Mouse (Mus musculus): ENCODE data around the gene Cpm.

DNA sequence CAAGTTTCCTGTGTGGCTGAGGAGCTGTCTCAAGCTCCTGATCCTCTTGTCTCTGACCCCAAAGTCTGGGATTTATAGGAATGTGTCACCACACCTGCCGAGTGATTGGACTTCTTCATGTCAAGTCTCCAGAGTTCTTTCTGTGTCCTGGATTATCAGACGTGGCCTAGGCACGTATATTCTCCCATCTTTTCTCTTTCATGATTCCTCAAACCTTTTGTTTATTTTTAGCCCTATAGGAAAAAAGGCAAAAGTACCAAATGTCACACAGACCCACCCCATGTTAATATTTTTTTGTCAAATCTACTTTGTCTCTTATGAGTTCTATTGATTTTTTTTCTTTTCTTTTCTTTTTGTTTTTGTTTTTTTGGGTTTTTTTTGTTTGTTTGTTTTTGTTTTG is 19.3 kb downstream of the Cpm start:
- TF ChIP-seq POLR2A (IDR thresholded peaks at IDR 0.05; ENCODE audit: insufficient read depth, low read depth, low read length), result no peak
- TF ChIP-seq CTCF (IDR thresholded peaks at IDR 0.05), result no peak
- no peak for TF ChIP-seq EP300 (IDR thresholded peaks at IDR 0.05; ENCODE audit: insufficient read depth, low read depth, low read length)

Measured in heart, adult 2 months (tissue).